Mouse (Mus musculus) cerebellum, postnatal 14 days (tissue): ENCODE measurements around the gene Apex2.
"Not testable (repeated sequence)": the region's sequence is repeated elsewhere in the genome, so short reads cannot be mapped to it uniquely, and the experiment has no call there.

Experiments
- DNase-seq, 2 experiments: peaks; one replicate each; pipeline ENCODE4 v3.0.0; 2021; ENCODE audit warnings: mixed read lengths in 2 of 2

The Apex2 gene

GRCm38 (mm10) chrX:150486314-150487030 is 103.2 kb downstream of the Apex2 start:
- not testable (repeated sequence) for DNase-seq

- DNase-seq, result peak; percentile 84 to 88
These were observed 111.6 kb downstream of the Apex2 start for GRCm38 (mm10) chrX:150477854-150478780.

- DNase-seq, result no peak
These were observed 118.3 kb downstream of the Apex2 start for GRCm38 (mm10) chrX:150471416-150471815.
